Mouse (Mus musculus) gastrocnemius, adult 18-20 months (tissue): ENCODE measurements around the gene Slc38a9. TPM values are rescaled to one million over a fixed set of nuclear protein-coding genes. Genes with fewer than 3 reads are reported as not detected.

Source experiments
- DNase-seq: peaks from one replicate; pipeline ENCODE4 v3.0.0; 2021; ENCODE audit warnings: low spot score
- total RNA-seq, 2 experiments: library from RNA; stranded (reverse); gene quantifications; 2 replicates each; pipeline ENCODE4 v1.2.3; 2021

Slc38a9 gene
- total RNA-seq, 2 experiments from 2014 or later = 4.8 to 6.2 TPM

DNA sequence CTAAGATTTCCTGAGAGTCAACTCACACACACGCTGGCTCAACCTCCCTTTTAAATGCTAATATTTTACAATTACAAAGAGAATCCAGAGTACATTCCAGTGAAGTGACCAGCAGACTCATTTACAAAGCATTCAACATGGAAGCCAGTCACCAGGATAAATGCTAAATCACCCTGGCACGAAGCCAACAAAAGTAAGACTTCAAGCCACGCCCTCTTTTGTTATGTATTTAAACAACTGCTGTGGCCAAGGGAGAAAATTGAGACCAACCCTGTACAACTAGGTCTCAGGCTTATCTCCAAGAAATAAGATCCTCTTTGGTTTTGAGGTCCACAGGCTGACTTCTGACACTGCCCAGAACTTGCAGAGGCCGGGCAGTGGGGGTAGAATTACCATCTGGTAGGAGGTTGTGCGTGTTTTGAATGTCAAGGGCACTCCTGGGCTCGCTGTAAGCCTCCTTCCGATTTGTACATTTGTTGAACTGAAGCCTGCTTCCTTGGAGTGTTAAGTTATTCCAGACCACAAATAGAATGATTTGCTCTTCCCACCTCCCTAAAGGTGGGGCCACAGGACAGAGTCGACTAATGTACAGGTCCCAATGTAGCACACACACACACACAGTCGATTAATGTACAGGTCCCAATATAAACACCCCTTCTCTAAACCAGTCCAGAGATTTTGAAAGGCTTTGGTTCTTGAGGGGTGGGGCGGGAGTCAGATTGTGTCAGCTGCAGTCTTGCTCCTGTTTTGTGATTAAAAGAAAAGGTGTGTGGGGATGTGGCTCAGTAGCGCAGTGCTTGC is 110.2 kb downstream of the Slc38a9 start:
- DNase-seq = peak; percentile 76

- no peak for DNase-seq
Observed at GRCm38 (mm10) chr13:112771447-112772208, 111.1 kb downstream of the Slc38a9 start.

DNA sequence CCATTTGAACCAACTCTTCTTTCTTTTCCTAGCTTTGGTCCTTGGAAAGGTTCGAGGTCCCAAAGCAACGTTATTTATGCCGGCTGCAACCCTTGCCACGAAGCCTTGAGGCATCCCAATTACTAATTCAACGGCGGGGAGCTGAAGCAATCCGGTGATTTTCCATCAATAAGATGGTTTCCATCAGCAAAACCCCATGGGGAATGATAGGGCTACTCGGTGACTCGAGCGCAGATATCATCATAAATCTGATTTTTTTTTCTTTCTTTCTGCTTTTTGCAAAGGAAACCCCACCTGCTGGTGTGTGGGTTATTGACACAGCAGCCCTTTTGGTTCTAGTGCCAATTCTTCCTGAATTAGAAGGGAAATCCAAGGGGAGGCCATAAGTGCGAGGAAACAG is 111.7 kb downstream of the Slc38a9 start:
- no peak for DNase-seq

GRCm38 (mm10) chr13:112772861-112773260 is 112.3 kb downstream of the Slc38a9 start:
- no peak for DNase-seq

DNA sequence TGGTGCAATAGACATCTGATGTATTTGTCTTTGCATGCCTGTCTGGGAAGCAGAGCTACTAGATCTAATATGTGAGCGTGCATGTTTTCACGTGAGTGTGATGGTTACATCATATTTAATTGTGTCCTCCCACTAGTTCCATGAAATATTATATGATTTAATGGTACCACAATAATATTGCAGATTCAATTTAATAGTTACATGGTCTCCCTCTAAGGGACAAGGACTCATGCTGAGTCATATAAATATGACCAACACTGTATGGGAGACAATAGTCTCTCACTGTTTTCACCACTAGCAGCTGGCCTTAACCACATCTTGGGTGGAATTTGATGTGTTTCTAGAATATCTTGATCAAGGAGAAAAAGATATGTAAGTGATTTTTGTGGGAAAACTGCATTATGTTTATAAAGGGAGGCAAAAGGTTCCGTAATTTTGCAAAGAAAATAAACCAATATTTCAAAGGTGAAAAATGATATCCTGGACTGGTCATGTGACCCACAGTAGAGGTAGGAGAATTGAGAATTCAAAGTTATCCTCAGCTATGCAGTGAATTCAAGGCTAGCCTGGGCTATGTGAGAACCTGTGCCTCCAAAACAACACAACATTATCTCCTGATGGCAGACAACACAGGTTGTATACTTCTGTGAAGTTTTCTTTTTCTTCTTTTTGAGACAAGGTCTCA is 113.6 kb downstream of the Slc38a9 start:
- DNase-seq = no peak

DNA sequence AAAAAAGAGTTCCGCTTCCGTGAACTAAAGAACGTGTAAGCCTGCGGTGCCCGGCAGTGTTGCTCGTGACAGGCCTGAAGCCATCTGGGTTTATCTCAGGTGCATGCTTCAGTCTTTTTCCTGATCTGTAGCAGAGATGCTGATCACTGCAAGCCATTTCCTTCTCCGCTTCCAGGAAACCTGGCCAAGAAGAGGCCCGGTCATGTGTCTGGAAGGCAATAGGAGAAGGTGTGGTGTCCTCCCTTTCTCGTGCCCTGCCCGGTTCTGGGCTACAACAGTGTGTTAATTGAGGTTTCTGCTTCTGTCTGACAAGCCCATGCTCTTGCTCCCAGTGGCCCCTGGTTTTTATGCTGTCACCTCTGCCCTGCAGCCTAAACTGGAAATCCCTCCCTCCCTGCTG is 115.3 kb downstream of the Slc38a9 start:
- no peak for DNase-seq

GRCm38 (mm10) chr13:112778407-112778806 is 117.9 kb downstream of the Slc38a9 start:
- no peak for DNase-seq

- DNase-seq = no peak
Observed at GRCm38 (mm10) chr13:112785305-112785704, 124.8 kb downstream of the Slc38a9 start.

DNA sequence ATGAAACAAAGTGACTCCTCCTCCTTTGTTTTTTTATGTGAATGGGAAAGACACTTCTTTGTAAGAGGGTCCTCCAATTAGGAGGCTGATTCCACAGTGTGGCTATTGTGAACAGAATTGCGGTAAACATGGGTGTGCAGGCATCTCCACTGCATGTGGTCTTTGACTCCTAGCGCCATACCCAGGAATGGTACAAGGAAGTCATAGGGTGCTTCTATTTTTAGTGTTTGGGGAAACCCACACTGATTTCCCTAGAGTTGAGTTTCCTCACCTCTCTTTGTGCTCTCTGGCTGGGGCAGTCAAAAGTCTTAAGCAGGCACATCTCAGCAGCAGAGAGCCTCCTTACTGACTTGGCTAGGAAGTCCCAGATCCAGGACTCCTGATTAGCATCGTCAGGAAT is 125.6 kb downstream of the Slc38a9 start:
- no peak for DNase-seq

DNA sequence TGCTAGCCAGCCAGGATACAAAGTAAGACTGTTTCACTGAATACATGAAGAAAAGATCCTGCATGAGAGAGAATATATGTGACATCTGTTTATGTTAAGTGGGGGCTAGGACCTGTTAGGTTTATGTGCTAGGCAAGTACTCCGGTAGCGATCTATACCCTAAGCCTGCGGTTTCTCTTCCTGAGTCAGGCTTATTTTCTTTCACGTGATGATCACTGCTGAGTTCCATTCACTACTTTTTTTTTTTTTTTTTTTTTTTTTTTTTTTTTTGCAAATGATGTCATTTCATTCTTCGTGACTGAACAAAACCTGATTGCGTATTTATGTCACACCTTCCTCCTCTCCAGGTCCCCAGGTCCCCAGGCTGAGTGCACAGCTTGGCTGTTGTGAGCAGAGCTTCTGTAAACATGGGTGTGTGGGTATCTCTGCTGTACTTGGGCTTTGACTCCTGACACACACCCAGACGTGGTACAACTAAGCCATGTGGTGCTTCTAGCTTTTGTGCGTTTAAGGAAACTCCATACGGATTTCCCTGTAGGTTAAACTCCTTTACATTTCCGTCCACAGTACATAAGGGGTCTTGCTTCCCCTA is 126.5 kb downstream of the Slc38a9 start:
- DNase-seq = no peak

Other genes starting within 250 kb of the Slc38a9 start
- 100 to 1,000 TPM; 162 to 172 TPM for gene Il6st, start 196.7 kb upstream of the Slc38a9 start, total RNA-seq
- gene Il31ra, start 66.4 kb upstream of the Slc38a9 start, total RNA-seq = not detected
- not detected for gene Ddx4, start 8.3 kb upstream of the Slc38a9 start, total RNA-seq
- 10 to 100 TPM; 34.2 to 53.9 TPM for gene Plpp1, start 140.0 kb downstream of the Slc38a9 start, total RNA-seq